Mouse (Mus musculus): ENCODE measurements at regions not wholly inside any gene's neighbourhood (a gene's known extent, or its start where the extent isn't known, plus 50 kb on each side); places are given as distances from the start of the nearest gene placed in this dataset.

- DNase-seq (ENCODE audit: low read depth in 2 of 2, low spot score in 2 of 2) = no peak
Observed at GRCm38 (mm10) chrX:99415701-99416100, 55.4 kb downstream of the Pja1 start.

DNA sequence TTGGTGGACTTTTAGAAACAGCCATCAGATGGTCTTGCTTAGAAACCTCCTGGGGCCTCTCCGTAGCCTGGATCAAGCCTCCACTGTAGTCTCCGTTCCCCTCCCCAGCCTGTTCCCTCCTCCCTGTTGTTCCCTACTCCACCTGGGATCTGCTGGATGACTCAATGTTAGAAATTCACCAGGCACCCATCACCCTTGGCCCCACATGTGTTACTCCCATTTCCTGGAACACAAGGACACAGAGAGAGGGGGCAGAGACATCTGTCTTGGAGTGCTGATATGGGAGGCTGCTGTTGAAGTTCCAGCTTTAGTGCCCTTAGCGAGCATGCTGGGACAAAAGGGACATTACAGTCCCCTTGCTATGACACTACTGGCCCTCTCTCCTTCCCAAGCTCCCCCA is 60.1 kb downstream of the Pja1 start:
- DNase-seq (ENCODE audit: low read depth in 2 of 2, low spot score in 2 of 2) = no peak

DNA sequence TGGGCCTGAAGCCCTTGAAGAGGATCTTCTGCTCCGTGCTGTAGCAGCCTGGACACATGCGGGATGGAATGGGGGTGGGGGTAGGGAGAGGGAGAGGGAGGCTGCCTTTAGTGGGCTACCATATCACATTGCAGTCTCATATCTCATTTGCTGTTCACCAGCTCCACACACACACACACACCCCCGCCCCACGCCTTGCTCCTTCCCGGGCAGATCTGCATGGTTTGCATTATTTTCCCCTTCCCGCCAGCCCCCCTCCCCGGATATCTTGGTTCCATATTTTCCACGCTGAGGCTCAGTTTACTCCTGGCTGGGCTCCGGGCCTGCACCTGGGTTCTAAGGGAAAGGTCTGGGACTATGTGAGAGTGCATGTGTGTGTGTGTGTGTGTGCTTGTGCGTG is 61.2 kb downstream of the Pja1 start:
- DNase-seq (ENCODE audit: low read depth in 2 of 2, low spot score in 2 of 2) = no peak

- DNase-seq (ENCODE audit: low read depth in 2 of 2, low spot score in 2 of 2) = no peak
Observed at GRCm38 (mm10) chrX:99409331-99409730, 61.7 kb downstream of the Pja1 start.

DNA sequence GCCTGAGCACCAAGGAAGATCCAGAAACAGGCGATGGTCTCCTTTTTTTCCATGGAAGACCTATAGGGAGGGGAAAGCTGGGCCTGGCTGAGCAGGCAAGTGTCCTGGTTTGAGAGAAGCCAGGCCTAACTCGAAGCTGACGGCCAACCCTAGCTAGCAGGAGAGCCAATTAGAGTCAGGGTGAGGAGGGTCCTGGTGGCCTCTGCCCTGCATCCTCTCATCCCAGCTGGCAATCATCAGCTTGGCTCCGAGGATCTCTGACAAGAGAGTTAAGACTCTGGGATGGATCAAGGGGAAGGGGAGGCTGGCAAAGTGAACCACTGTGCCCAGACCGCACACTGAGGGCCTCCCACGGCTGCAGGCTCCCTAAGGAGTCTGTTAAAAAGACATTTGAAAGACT is 62.3 kb downstream of the Pja1 start:
- DNase-seq (ENCODE audit: low read depth in 2 of 2, low spot score in 2 of 2) = no peak

- no peak for DNase-seq (ENCODE audit: low read depth in 2 of 2, low spot score in 2 of 2)
Observed at GRCm38 (mm10) chrX:99405843-99406242, 65.2 kb downstream of the Pja1 start.

GRCm38 (mm10) chrX:99403521-99404149 is 67.4 kb downstream of the Pja1 start:
- DNase-seq (ENCODE audit: low read depth in 2 of 2, low spot score in 2 of 2) = no peak

DNA sequence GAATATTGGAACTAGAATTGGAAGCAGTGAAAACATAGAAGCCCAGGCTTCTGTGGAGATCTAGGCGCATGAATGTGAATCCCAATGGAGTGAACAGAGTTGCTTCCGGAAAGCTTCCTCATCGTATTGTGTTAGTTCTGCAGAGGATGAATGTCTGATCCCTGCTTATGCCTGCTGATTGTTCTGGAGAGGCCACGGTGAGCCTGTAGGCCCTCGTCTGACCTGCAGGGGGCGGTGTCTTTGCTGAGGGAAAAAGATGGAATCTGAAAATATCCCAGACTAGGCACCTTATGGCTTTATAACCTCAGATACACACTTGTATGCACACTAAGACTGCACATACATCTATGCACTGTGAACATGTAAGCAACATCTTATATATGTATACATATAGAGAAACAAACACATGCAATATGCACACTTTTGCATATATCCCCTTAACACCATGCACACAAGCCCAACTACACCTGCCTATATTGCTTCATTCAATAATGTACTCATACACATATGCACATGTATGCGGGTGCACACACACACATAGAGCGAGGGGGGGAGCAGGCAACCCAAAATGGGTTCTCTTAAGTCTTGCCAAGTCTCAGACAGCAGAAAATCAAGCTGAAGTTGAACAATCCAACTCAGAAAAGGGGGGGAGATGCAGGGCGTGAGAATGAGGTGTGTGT is 68.1 kb downstream of the Pja1 start:
- peak; percentile 1 to 11 for DNase-seq (ENCODE audit: low read depth in 2 of 2, low spot score in 2 of 2)

DNA sequence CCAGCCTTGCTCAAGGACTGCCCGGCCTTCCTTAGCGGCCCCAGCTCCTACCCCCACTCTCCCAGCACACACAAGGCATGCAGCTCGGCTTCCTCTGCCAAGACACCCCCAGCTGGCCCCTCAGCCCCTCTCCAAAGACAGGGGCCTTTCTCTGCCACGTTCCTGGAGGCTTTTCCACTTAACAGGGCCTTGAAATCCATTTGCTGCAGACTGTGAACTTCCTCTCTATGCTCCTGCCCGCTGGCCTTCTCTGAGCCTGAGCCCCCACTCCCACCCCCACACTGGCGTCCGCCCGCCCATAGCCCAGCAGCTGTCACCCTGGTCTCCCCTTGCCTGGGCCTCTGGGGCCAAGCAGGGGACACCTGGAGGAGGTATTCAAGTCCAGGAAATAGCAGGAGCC is 73.7 kb downstream of the Pja1 start:
- no peak for DNase-seq (ENCODE audit: low read depth in 2 of 2, low spot score in 2 of 2)

DNA sequence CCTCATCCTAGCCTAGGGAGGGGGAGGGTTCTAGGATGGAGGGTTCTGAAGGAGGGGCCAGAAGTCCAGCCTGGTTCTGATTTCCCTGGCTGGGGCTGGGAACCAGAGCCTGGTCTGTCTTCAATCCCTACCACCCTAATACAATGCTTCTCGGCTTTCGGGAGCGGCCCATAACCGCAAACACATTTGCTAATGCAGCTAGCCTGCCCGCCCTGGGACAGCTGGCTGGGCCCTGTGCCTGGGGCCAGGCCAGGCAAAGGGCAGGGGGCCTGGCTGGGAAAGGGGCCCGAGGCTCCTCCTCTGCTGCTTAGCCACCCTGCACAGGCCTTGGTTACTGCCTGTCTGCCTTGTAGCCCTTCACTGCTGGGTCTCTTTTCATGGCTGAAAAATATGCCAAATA is 74.9 kb downstream of the Pja1 start:
- no peak for DNase-seq (ENCODE audit: low read depth in 2 of 2, low spot score in 2 of 2)

- no peak for DNase-seq (ENCODE audit: low read depth in 2 of 2, low spot score in 2 of 2)
Observed at GRCm38 (mm10) chrX:99395067-99395466, 76.0 kb downstream of the Pja1 start.

DNA sequence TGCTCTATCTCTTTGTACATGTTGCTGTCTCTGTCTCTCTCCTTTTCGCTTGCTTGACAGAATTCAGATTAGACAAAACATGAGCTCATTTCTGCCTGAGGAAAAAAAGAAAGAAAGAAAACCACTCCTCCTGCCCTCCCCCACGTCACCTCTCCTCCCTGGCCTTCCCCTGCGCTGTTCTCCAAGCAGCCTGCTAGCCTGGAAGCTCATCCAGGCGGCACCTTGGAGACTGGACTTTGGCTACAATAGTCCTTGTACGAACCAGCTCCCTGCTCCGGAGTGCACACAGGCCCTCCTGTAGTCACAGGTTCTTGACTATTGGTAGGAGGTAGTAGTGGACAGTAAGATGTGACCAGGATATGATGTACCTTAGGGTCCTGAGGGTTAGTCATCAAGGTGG is 79.4 kb downstream of the Pja1 start:
- DNase-seq (ENCODE audit: low read depth in 2 of 2, low spot score in 2 of 2) = no peak

DNA sequence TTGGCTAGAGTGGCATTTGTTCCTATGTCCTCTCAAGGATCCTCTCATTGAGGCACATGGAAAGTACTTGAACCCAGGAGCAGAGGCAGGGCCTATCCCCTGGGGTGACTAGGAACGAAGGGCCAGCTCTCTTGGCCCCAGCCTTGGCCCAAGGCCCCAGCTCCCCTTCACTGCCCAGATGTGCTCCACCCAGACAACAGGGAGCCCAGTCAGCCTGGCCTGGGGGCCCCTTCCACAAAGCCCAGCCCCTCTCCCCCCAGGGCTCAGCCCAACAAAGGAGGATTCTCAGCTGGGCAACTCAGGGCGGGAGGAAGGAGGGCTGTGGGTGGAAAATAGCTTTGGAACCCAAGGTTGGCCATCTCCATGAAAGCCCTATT is 80.6 kb downstream of the Pja1 start:
- DNase-seq (ENCODE audit: low read depth in 2 of 2, low spot score in 2 of 2) = no peak

- DNase-seq (ENCODE audit: low read depth in 2 of 2, low spot score in 2 of 2) = no peak
Observed at GRCm38 (mm10) chrX:99389778-99390461, 81.2 kb downstream of the Pja1 start.

GRCm38 (mm10) chrX:99370711-99371110 is 100.4 kb downstream of the Pja1 start:
- no peak for DNase-seq (ENCODE audit: low read depth in 2 of 2, low spot score in 2 of 2)

- DNase-seq (ENCODE audit: low read depth in 2 of 2, low spot score in 2 of 2) = no peak
Observed at GRCm38 (mm10) chrX:99369258-99369900, 101.7 kb downstream of the Pja1 start.

DNA sequence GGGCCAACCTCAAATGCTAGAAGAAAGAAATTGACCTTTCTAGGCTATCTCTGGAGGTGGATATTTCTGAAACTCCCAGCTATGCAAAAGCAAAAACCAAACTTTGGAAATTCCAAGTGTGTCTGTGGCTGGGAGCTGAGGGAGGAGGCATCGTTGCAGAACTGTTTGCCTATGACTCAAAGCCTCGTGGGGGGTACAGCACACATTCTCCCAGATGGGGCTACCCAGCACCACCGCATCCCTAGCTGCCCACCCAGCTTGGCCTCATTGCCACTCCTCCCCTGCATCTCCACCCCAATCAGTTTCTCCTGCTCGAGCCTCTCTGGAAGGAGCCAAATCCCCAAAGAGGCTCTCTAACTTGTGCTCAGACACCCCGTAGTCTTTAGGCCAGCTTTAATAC is 107.0 kb downstream of the Pja1 start:
- no peak for DNase-seq (ENCODE audit: low read depth in 2 of 2, low spot score in 2 of 2)

DNA sequence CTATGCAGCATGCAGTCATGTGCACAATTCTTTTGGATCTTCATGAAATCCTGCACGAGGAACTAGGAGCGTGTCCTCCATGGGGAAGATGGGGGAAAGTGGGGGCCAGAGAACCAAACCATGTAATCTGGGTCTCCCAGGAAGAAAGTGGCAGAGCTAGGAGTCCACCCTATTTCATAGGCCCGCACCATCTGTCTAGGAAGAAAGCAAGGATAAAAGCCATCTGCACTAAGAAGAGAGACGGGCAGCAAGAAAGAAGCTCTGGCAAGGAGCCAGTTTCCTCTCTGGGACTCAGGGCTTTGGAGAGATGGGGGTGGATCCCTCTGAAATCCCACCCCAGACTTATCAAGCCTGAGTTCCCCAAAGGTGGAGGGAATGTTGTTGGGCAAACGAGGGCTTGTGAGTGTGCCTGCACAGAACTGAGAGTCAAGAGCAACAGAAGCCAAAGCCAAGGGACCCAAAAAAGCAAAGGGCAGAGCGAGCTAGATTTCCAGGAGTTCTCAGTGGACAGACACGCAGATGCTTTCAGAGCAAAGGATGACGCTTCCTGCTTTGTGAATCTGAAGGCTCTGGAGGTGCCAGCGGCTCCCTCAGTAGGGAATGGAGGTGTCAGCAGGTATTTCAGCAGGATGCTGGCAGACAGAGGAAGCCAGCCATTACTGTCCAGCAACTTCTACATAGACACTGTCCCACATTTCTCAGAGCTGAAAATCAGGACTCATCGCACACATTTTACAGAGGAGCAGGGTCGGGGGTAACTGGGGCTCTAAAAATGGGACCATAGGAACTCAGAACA is 110.8 kb downstream of the Pja1 start:
- DNase-seq (ENCODE audit: low read depth in 2 of 2, low spot score in 2 of 2) = no peak

- no peak for DNase-seq (ENCODE audit: low read depth in 2 of 2, low spot score in 2 of 2)
Observed at GRCm38 (mm10) chrX:99358784-99359183, 112.3 kb downstream of the Pja1 start.

DNA sequence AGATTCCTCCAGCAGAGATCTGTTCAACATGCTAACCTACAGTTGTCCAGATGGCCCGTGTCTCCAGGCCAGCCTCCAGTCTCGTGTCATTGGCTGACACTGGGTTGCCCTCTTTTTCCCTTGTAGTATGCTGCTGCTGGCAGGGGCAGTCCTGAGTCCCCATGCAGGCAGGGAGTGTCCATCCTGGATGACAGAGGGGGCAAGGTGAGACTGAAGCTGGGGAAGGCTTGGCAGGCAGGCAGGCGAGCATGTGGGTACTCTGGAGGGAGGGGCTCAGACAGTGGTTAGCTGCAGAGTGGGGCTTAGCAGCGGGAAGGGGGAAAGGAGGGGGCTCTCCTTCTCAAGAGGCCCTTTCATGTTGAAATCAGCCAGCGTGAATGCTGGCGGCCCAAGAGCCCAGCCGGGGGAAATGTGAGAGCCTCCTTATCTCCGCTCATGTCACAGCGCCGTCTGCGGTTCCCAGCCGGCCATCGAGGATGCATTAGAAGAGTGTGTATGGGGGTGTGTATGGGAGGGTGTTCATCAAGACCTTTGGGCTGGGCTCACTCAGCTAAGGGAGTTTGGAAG is 112.9 kb downstream of the Pja1 start:
- no peak for DNase-seq (ENCODE audit: low read depth in 2 of 2, low spot score in 2 of 2)

DNA sequence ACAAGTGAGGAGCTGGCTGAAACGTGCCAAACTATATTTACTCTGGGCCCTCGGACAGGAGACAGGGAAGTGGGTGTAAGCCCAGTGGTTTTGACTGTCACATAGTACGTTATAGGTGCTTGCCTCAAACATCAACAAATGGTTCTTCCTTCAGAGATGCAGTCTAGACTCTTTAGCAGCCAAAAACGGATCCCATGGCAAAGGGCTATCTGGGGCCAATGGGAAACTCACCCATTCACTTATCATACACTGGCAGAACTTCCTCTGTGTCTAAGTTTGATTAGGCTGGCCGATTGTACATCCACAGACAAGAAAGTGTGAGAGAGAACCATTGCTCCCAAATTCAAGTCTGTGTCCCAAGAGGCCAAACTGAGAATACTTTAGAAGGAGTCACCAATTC is 115.9 kb downstream of the Pja1 start:
- DNase-seq (ENCODE audit: low read depth in 2 of 2, low spot score in 2 of 2) = no peak
